Mouse (Mus musculus) hindbrain, embryonic 10.5 days (tissue): ENCODE data around the gene Bckdk. TPM values are rescaled to one million over a fixed set of nuclear protein-coding genes. Genes with fewer than 3 reads are reported as not detected.
"Not testable (repeated sequence)": the region's sequence is repeated elsewhere in the genome, so short reads cannot be mapped to it uniquely, and the experiment has no call there.

Source experiments
- DNase-seq: peaks from one replicate; pipeline ENCODE4 v3.0.0-alpha.2; 2017; ENCODE audit warnings: low spot score
- H3K27ac ChIP-seq: fragments of 300-500 bp; sonication (generic); 2 replicates; pipeline ENCODE4 v1.5.1; 2016; ENCODE audit warnings: mild to moderate bottlenecking, moderate library complexity
- H3K27me3 ChIP-seq: fragments of 300-500 bp; sonication (generic); 2 replicates; pipeline ENCODE4 v1.6.1; 2016; ENCODE audit warnings: mild to moderate bottlenecking; ENCODE audit not compliant: poor library complexity, insufficient read depth, severe bottlenecking
- H3K36me3 ChIP-seq: fragments of 300-500 bp; sonication (generic); 2 replicates; pipeline ENCODE4 v1.6.1; 2016; ENCODE audit warnings: mild to moderate bottlenecking, moderate library complexity
- H3K4me1 ChIP-seq: fragments of 300-500 bp; sonication (generic); replicated peaks from 2 replicates; pipeline ENCODE4 v1.6.1; 2016; ENCODE audit warnings: mild to moderate bottlenecking
- H3K4me3 ChIP-seq: fragments of 300-500 bp; sonication (generic); 2 replicates; pipeline ENCODE4 v1.5.1; 2016; ENCODE audit warnings: mild to moderate bottlenecking, moderate library complexity
- H3K9me3 ChIP-seq: fragments of 300-500 bp; sonication (generic); 2 replicates; pipeline ENCODE4 v1.6.1; 2016; ENCODE audit warnings: mild to moderate bottlenecking, moderate library complexity
- WGBS: fragments of 180-500 bp; shearing (Covaris S2); methylation state at CpG from one replicate; pipeline ENCODE4 v1.1.7; 2016; 5-methylcytosine and 5-hydroxymethylcytosine counted together
- polyA plus RNA-seq: library from polyadenylated mRNA; unstranded; fragments of >200 nt; fragmentation: Nextera tagmentation; extraction: Ambion mirVana; gene quantifications from 2 replicates; pipeline ENCODE4 v1.2.1, GENCODE M21; 2016

The Bckdk gene
- polyA plus RNA-seq, 1 experiment from 2014 or later: 123 TPM

- no peaks in the 10 kb centered on the region for H3K27me3 ChIP-seq
- 91% methylated on average over 12 of the region's 12 CpGs for WGBS
- H3K27ac ChIP-seq: no peak overlapping the region
- H3K36me3 ChIP-seq: peaks cover 78% of the 10 kb centered on the region
- H3K9me3 ChIP-seq: no peaks in the 10 kb centered on the region
- H3K4me1 ChIP-seq: peaks cover 35% of the 10 kb centered on the region
- no peak overlapping the region for H3K4me3 ChIP-seq
- no peak for DNase-seq
Measured at GRCm38 (mm10) chr7:127880431-127880830, 23.5 kb upstream of the Bckdk start.

GRCm38 (mm10) chr7:127885951-127886350, 17.9 kb upstream of the Bckdk start:
- Histone ChIP-seq H3K9me3 (no peaks in the 10 kb centered on the region), H3K27ac (no peak overlapping the region), H3K4me1 (peaks cover 25% of the 10 kb centered on the region), H3K4me3 (no peak overlapping the region), H3K36me3 (peaks cover 100% of the 10 kb centered on the region), H3K27me3 (no peaks in the 10 kb centered on the region)
- 78% methylated on average over 6 of the region's 6 CpGs for WGBS
- DNase-seq: no peak

- Histone ChIP-seq H3K36me3 (peaks cover 100% of the 10 kb centered on the region), H3K4me1 (peaks cover 25% of the 10 kb centered on the region), H3K4me3 (no peak overlapping the region), H3K27ac (no peak overlapping the region), H3K27me3 (no peaks in the 10 kb centered on the region), H3K9me3 (no peaks in the 10 kb centered on the region)
- no peak for DNase-seq
- 93% methylated on average over 6 of the region's 6 CpGs for WGBS
Measured at GRCm38 (mm10) chr7:127886551-127886950, 17.3 kb upstream of the Bckdk start.

GRCm38 (mm10) chr7:127887191-127887590, 16.7 kb upstream of the Bckdk start:
- no peak for DNase-seq
- 89% methylated on average over 8 of the region's 8 CpGs for whole genome bisulfite sequencing
- Histone ChIP-seq H3K36me3 (peaks cover 98% of the 10 kb centered on the region), H3K27me3 (no peaks in the 10 kb centered on the region), H3K27ac (no peak overlapping the region), H3K4me1 (peaks cover 25% of the 10 kb centered on the region), H3K9me3 (no peaks in the 10 kb centered on the region), H3K4me3 (no peak overlapping the region)

- Histone ChIP-seq H3K4me1 (peaks cover 21% of the 10 kb centered on the region), H3K4me3 (no peak overlapping the region), H3K9me3 (no peaks in the 10 kb centered on the region), H3K36me3 (peaks cover 97% of the 10 kb centered on the region), H3K27ac (no peak overlapping the region), H3K27me3 (no peaks in the 10 kb centered on the region)
- no peak for DNase-seq
- WGBS: 87% methylated on average over 3 of the region's 3 CpGs
Measured at GRCm38 (mm10) chr7:127887781-127888180, 16.1 kb upstream of the Bckdk start.

GRCm38 (mm10) chr7:127888821-127889220, 15.1 kb upstream of the Bckdk start:
- no peak for DNase-seq
- Histone ChIP-seq H3K27me3 (no peaks in the 10 kb centered on the region), H3K27ac (no peak overlapping the region), H3K9me3 (no peaks in the 10 kb centered on the region), H3K36me3 (peaks cover 96% of the 10 kb centered on the region), H3K4me3 (no peak overlapping the region), H3K4me1 (peaks cover 14% of the 10 kb centered on the region)
- 88% methylated on average over 3 of the region's 3 CpGs for WGBS

GRCm38 (mm10) chr7:127890798-127891197, 13.1 kb upstream of the Bckdk start, which contains the start of gene Prss53:
Gene Prss53, minus strand, starts transcription at chr7:127890970.
- Histone ChIP-seq H3K4me3 (no peak within 1 kb of the TSS), H3K36me3 (peaks cover 76% of the 10 kb centered on the region), H3K27ac (no peak within 1 kb of the TSS), H3K4me1 (peaks cover 13% of the 10 kb centered on the region), H3K9me3 (no peaks in the 10 kb centered on the region), H3K27me3 (no peaks in the 10 kb centered on the region)
- WGBS: 28% methylated on average over 4 of the region's 4 CpGs
- no peak for DNase-seq

- no peaks in the 10 kb centered on the region for H3K9me3 ChIP-seq
- H3K27me3 ChIP-seq: no peaks in the 10 kb centered on the region
- H3K4me3 ChIP-seq: peak overlapping the region; percentile 59
- WGBS: 88% methylated on average over 5 of the region's 5 CpGs
- H3K27ac ChIP-seq: no peak overlapping the region
- H3K36me3 ChIP-seq: peaks cover 39% of the 10 kb centered on the region
- H3K4me1 ChIP-seq: peaks cover 17% of the 10 kb centered on the region
- no peak for DNase-seq
Measured at GRCm38 (mm10) chr7:127894480-127894879, 9.4 kb upstream of the Bckdk start.

- H3K4me1 ChIP-seq: peaks cover 21% of the 10 kb centered on the region
- WGBS: under 1% methylated on average over 26 of the region's 26 CpGs
- H3K4me3 ChIP-seq: peak within 1 kb of the TSS; percentile 59
- no peaks in the 10 kb centered on the region for H3K9me3 ChIP-seq
- H3K27ac ChIP-seq: peak within 1 kb of the TSS; percentile 66
- DNase-seq: peak; percentile 91
- peaks cover 30% of the 10 kb centered on the region for H3K36me3 ChIP-seq
- no peaks in the 10 kb centered on the region for H3K27me3 ChIP-seq
Measured at GRCm38 (mm10) chr7:127895442-127895841, 8.4 kb upstream of the Bckdk start, which contains the start of the genes Gm21974 and Vkorc1. Gene Gm21974, minus strand, starts transcription at chr7:127895454. Gene Vkorc1, minus strand, starts transcription at chr7:127895617.

GRCm38 (mm10) chr7:127895891-127896290, 8.0 kb upstream of the Bckdk start:
- H3K27me3 ChIP-seq, DNase-seq, H3K9me3 ChIP-seq: not testable (repeated sequence)
- H3K27ac ChIP-seq: peak overlapping the region; percentile 50; the same call in 1 of the 2 replicates
- 64% methylated on average over 7 of the region's 7 CpGs for WGBS
- H3K36me3 ChIP-seq: peaks cover 25% of the 10 kb centered on the region
- peak overlapping the region; percentile 59 for H3K4me3 ChIP-seq
- peaks cover 21% of the 10 kb centered on the region for H3K4me1 ChIP-seq

GRCm38 (mm10) chr7:127896384-127896783, 7.5 kb upstream of the Bckdk start:
- peaks cover 20% of the 10 kb centered on the region for H3K36me3 ChIP-seq
- peaks cover 21% of the 10 kb centered on the region for H3K4me1 ChIP-seq
- H3K27me3 ChIP-seq: no peaks in the 10 kb centered on the region
- H3K9me3 ChIP-seq: no peaks in the 10 kb centered on the region
- no peak overlapping the region for H3K4me3 ChIP-seq
- peak; percentile 56 for DNase-seq
- WGBS: 58% methylated on average over 13 of the region's 13 CpGs
- H3K27ac ChIP-seq: no peak overlapping the region

GRCm38 (mm10) chr7:127897542-127897941, 6.3 kb upstream of the Bckdk start:
- Histone ChIP-seq H3K4me3 (no peak overlapping the region), H3K4me1 (peaks cover 21% of the 10 kb centered on the region), H3K36me3 (peaks cover 12% of the 10 kb centered on the region), H3K27ac (no peak overlapping the region), H3K9me3 (no peaks in the 10 kb centered on the region), H3K27me3 (no peaks in the 10 kb centered on the region)
- no peak for DNase-seq
- WGBS: 88% methylated on average over 7 of the region's 7 CpGs

- H3K27me3 ChIP-seq: no peaks in the 10 kb centered on the region
- H3K36me3 ChIP-seq: peaks cover 4% of the 10 kb centered on the region
- H3K4me3 ChIP-seq: no peak overlapping the region
- no peak for DNase-seq
- peaks cover 21% of the 10 kb centered on the region for H3K4me1 ChIP-seq
- WGBS: 36% methylated on average over 10 of the region's 10 CpGs
- H3K27ac ChIP-seq: no peak overlapping the region
- no peaks in the 10 kb centered on the region for H3K9me3 ChIP-seq
Measured at GRCm38 (mm10) chr7:127898179-127898956, 5.5 kb upstream of the Bckdk start.
